Mouse (Mus musculus) adrenal gland, postnatal 4 days (tissue): ENCODE results near the gene Rcbtb2. TPM values are rescaled to one million over a fixed set of nuclear protein-coding genes. Genes with fewer than 3 reads are reported as not detected.

Experiments used
- DNase-seq, 2 experiments: peaks; one replicate each; pipeline ENCODE4 v3.0.0; 2021 to 2022; ENCODE audit warnings: low spot score in 2 of 2, mixed read lengths in 2 of 2
- total RNA-seq, 2 experiments: library from RNA; stranded (reverse); gene quantifications; 2 replicates each; pipeline ENCODE4 v1.2.3; 2021

Gene Rcbtb2
- total RNA-seq, 2 experiments from 2014 or later: 47.0 to 48.8 TPM

DNA sequence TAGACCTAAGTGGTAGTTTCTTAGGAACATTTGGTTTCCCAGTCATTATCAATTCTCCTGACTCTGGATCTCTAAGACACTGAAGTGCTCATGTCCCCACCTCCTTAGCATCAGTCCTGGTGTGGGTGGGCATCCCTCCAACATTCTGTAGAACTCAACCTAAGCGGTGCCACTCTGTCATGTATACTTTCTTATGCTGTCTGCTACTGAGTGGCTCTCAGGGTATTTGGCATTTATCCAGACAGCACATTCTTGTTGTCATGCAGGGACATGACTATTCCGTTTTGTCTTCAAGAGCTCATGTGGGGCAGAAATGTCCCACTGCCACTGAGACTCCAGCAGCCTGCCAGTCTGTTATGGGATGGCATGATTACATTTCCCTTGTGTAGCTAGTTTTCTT is 58.3 kb downstream of the Rcbtb2 start:
- DNase-seq: no peak

- DNase-seq: no peak
These were observed 64.0 kb downstream of the Rcbtb2 start for GRCm38 (mm10) chr14:73186875-73187274.

GRCm38 (mm10) chr14:73199058-73199457 is 76.2 kb downstream of the Rcbtb2 start:
- DNase-seq: no peak

DNA sequence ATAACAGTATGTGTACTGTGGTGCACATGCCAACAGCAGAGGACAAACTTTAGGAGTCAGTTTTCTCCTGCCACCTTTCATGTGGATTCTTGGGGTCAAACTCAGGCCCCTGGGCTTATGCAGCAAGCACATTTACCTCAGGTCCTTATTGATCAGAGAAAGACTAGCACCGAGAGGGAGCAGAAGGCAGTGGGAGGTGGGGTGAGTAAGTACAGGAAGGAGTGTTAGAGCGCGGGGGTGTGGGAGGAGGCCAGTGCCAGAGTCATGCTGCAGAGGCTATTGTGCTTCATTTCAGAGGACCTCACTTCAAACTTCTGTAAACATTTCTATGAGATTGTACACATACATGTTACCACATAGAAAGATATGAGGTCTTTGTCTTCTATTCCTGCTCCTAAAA is 78.6 kb downstream of the Rcbtb2 start:
- DNase-seq: no peak

DNA sequence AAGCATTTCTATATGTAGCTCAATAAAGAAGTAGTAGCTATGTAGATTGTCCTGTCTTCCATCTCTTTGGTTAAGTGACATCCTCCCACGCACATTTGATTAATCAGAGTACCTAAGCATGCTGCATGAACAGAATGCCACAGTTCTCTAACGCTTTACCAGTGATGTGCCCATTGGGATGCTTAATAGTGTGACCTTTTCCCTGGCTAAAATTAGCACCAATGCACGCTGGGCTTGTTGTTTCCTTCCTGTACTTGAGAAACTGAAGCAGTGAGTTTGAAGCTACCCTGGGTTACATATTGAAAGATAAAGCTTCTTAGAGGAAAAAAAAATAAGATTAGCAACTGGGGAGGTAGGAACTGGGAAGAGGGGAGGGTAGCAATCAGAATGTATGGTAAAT is 81.2 kb downstream of the Rcbtb2 start:
- DNase-seq: no peak

GRCm38 (mm10) chr14:73209262-73209661 is 86.4 kb downstream of the Rcbtb2 start:
- no peak for DNase-seq

DNA sequence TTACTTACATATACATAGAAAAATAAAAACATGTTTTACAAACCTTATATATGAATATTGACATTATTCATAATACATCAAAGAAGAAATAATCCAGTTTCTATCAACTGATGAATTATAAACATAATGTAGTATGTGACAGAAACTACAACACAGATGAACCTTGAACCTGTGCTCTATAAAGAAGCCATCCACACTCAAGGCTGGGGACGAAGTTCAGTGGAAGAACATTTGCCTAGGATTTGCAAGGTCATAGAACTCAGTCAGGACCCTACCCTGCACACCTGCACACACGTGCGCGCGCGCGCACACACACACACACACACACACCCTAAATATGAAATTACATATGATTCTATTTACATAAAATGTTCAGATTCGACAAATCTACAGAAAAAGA is 87.4 kb downstream of the Rcbtb2 start:
- no peak for DNase-seq

GRCm38 (mm10) chr14:73211477-73211876 is 88.6 kb downstream of the Rcbtb2 start:
- no peak for DNase-seq

DNA sequence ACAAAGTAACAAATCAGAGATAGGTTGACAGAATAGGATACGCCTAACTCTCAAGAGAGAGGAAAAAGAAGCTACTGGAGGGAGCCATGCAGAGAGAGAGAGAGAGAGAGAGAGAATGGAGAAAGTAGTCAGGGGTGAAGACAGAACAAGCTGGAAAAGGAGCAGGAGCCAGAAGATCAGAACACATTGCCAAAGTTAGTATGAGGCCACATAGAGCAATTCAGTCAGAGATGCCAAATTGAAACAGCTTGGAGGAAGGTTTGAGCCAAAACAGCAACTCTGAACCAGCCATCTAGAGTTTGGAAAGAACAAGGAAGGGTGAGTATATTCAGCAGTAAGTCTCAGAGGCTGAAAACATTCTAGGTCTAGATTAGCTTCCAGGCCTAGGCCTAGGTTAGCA is 94.2 kb downstream of the Rcbtb2 start:
- no peak for DNase-seq

DNA sequence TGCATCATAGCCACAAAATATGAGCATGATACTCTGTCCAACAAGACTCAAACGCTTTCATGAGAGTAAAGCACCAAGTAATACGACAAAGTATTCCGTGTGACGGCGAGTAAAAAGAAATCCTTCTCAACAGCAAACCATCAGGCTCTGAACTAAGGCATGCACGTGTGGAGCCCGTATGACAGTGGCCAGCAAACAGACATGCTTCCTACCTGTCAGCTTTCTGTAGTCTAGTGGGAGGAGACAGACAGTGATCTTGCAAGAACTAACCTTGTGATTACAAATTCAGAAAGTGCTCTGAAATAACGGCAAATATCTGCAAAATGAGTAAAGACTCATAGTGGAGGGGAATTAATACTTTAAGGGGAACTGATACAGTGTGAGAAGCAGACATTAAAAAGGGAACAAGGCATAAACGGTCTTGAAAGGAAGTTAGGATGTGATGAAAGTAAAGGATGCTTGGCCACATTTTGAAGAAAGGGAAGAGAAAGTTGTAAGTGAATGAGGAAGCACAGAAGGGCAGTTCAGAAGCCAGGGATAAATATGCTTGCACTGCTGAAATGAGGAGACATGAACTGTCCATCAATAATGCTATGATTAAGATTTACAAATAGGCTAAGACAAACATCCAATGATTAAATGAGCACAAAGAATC is 99.6 kb downstream of the Rcbtb2 start:
- no peak for DNase-seq

DNA sequence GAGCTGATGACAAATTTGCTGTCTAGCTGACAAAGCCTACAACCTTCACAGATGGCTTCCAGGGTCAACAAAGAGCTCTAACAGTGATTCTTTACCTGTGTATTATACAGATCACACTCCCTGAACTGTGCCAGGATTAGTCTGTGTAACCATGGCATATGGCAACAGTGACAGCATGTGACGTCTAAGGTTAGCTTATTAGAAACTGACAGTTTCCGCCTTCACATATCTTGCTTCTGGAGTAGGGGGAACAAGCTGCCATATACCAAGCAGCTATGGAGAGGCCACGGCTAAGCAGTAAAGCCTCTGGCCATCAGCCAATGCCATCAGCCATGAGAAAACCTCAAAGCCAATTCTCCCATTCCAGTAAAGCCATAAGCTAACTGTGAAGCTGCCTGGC is 103.5 kb downstream of the Rcbtb2 start:
- no peak for DNase-seq

DNA sequence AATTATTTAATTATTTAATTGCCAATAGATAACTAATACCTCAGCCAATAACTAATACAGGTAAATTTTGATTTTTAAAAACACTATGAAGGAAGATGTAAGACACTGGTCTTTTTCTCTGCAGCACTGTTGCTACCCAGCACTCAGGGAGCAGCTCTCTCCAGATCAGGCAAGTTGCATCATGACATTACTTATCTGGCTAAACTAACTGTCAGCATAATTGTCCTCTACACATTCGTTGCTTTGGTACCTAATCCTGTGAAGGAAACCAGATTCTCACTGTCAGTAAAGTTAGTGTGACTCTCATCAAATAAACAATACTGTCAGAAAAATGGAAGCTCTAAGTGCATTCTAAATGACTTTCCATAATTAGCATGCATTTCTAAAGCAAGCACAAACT is 104.0 kb downstream of the Rcbtb2 start:
- no peak for DNase-seq

DNA sequence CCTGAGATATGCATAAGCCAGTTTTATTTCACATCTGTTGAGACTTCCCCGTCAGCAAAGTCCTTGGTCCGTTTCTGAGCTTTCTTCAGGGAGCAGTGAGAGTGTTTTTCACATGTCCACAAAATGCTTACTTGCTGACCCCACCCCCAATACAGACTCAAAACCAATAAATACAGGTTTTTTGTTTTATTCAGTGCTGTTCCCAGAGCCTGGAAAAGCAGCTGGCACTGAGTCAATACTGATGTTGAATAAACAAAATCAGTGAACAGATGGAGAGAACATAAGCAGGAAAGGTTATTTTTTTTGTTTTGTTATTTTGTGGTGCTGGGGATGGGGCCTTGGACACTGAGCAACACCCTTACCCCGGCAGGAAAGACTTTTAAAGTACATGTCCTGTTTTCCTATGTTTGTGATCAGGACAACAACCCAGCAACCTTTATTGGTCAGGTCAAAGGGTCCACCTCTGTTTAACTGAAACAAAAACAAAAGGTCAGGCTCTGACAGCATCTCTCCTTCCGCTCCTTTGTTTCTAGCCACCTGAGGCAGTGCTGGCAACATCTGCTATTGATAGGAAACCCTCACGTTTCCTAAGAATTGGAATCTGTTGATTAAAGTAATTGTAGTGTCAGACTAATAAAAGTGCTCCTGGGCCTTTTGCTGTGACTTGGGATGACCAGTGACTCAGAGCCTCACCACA is 108.6 kb downstream of the Rcbtb2 start:
- DNase-seq: no peak

- DNase-seq: no peak
These were observed 111.7 kb downstream of the Rcbtb2 start for GRCm38 (mm10) chr14:73234468-73235031.

GRCm38 (mm10) chr14:73237848-73238321 is 115.0 kb downstream of the Rcbtb2 start, which contains the start of gene Lpar6:
Lpar6 (plus strand) TSS chr14:73237895.
- peak; percentile 15 to 28 for DNase-seq

GRCm38 (mm10) chr14:73238498-73239250 is 115.8 kb downstream of the Rcbtb2 start:
- no peak for DNase-seq

GRCm38 (mm10) chr14:73239291-73239690 is 116.5 kb downstream of the Rcbtb2 start:
- no peak for DNase-seq

- DNase-seq: no peak
These were observed 117.0 kb downstream of the Rcbtb2 start for GRCm38 (mm10) chr14:73239857-73240256.

GRCm38 (mm10) chr14:73244061-73244597 is 121.3 kb downstream of the Rcbtb2 start:
- no peak for DNase-seq

GRCm38 (mm10) chr14:73250056-73250455 is 127.2 kb downstream of the Rcbtb2 start:
- DNase-seq: no peak

DNA sequence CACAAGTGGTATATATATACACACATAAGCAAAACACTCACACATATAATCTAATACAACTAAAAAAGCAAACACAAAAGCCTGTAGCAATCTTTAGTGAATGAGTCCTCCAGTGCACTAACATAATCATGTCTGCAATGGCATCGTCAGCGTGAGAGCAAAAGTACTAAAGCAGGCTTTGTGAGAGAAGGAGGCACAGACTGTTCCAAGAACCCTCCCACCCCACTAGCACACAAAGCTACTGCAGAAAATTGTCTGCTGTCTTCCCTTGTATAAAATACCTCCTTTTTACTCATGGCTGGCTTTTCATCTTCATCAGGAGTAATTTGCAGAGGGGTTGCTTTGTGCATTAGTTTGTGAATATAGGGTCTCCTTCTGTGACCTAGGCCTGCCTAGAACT is 129.4 kb downstream of the Rcbtb2 start:
- DNase-seq: no peak
